Mouse (Mus musculus) neural tube, embryonic 15.5 days (tissue): ENCODE measurements around the gene Pak7. TPM values are rescaled to one million over a fixed set of nuclear protein-coding genes. Genes with fewer than 3 reads are reported as not detected.

Experiments used
- ATAC-seq: fragments of 200-750 bp; cut with Nextera tagmentation; 2 replicates; pipeline ENCODE4 v1.8.0; 2017; ENCODE audit warnings: mild to moderate bottlenecking, moderate TSS enrichment, moderate library complexity; ENCODE audit not compliant: low FRiP score
- H3K27ac ChIP-seq: fragments of 300-500 bp; sonication (generic); replicated peaks from 2 replicates; pipeline ENCODE4 v1.5.1; 2015; ENCODE audit warnings: mild to moderate bottlenecking, inconsistent platforms
- H3K27me3 ChIP-seq: fragments of 300-500 bp; sonication (generic); replicated peaks from 2 replicates; pipeline ENCODE4 v1.6.1; 2015; ENCODE audit warnings: inconsistent platforms
- H3K36me3 ChIP-seq: fragments of 300-500 bp; sonication (generic); 2 replicates; pipeline ENCODE4 v1.6.1; 2015; ENCODE audit warnings: inconsistent platforms
- H3K4me1 ChIP-seq: fragments of 300-500 bp; sonication (generic); 2 replicates; pipeline ENCODE4 v1.6.1; 2015; ENCODE audit warnings: inconsistent platforms
- H3K4me2 ChIP-seq: fragments of 300-500 bp; sonication (generic); 2 replicates; pipeline ENCODE4 v1.6.1; 2015; ENCODE audit warnings: inconsistent platforms, mild to moderate bottlenecking, moderate library complexity
- H3K4me3 ChIP-seq: fragments of 300-500 bp; sonication (generic); replicated peaks from 2 replicates; pipeline ENCODE4 v1.5.1; 2015; ENCODE audit warnings: mild to moderate bottlenecking, inconsistent platforms
- H3K9ac ChIP-seq: fragments of 300-500 bp; sonication (generic); replicated peaks from 2 replicates; pipeline ENCODE4 v1.6.1; 2015; ENCODE audit warnings: mild to moderate bottlenecking, inconsistent platforms
- H3K9me3 ChIP-seq: fragments of 300-500 bp; sonication (generic); replicated peaks from 2 replicates; pipeline ENCODE4 v1.6.1; 2016; ENCODE audit warnings: inconsistent platforms
- WGBS: fragments of 180-500 bp; shearing (Covaris S2); methylation state at CpG from one replicate; pipeline ENCODE4 v1.1.7; 2015; ENCODE audit warnings: mixed read lengths; 5-methylcytosine and 5-hydroxymethylcytosine counted together
- polyA plus RNA-seq: library from polyadenylated mRNA; unstranded; fragments of >200 nt; fragmentation: Nextera tagmentation; extraction: Ambion mirVana; gene quantifications from 2 replicates; pipeline ENCODE4 v1.2.1, GENCODE M21; 2015

Pak7 gene
- polyA plus RNA-seq, 1 experiment from 2014 or later, result 24.8 TPM

- Histone ChIP-seq H3K27me3 (no peaks in the 10 kb centered on the region), H3K4me2 (no peak overlapping the region), H3K27ac (no peak overlapping the region), H3K4me3 (no peak overlapping the region), H3K36me3 (no peaks in the 10 kb centered on the region), H3K4me1 (peaks cover 5% of the 10 kb centered on the region; the same call in 1 of the 2 replicates), H3K9ac (no peak overlapping the region), H3K9me3 (no peaks in the 10 kb centered on the region)
- WGBS, result 26% methylated on average over 4 of the region's 4 CpGs
- ATAC-seq, result peak; percentile 77
Observed at GRCm38 (mm10) chr2:136149530-136149929, 238.2 kb downstream of the Pak7 start.

- Histone ChIP-seq H3K4me1 (peaks cover 5% of the 10 kb centered on the region; the same call in 1 of the 2 replicates), H3K36me3 (no peaks in the 10 kb centered on the region), H3K27ac (no peak overlapping the region), H3K9ac (no peak overlapping the region), H3K4me2 (peak overlapping the region; percentile 44), H3K9me3 (no peaks in the 10 kb centered on the region), H3K27me3 (no peaks in the 10 kb centered on the region), H3K4me3 (no peak overlapping the region)
- 3% methylated on average over 6 of the region's 6 CpGs for WGBS
- ATAC-seq, result peak; percentile 93
Observed at GRCm38 (mm10) chr2:136148999-136149398, 238.8 kb downstream of the Pak7 start.

- Histone ChIP-seq H3K9me3 (no peaks in the 10 kb centered on the region), H3K4me3 (no peak overlapping the region), H3K27ac (no peak overlapping the region), H3K27me3 (no peaks in the 10 kb centered on the region), H3K36me3 (no peaks in the 10 kb centered on the region), H3K4me2 (no peak overlapping the region), H3K4me1 (no peaks in the 10 kb centered on the region), H3K9ac (no peak overlapping the region)
- ATAC-seq, result no peak
- 66% methylated on average over 2 of the region's 2 CpGs for WGBS
Observed at GRCm38 (mm10) chr2:136140807-136141206, 247.0 kb downstream of the Pak7 start.

GRCm38 (mm10) chr2:136139159-136140069, 248.4 kb downstream of the Pak7 start:
- H3K36me3 ChIP-seq, result no peaks in the 10 kb centered on the region
- no peak for ATAC-seq
- H3K9me3 ChIP-seq, result no peaks in the 10 kb centered on the region
- WGBS, result 51% methylated on average over 4 of the region's 4 CpGs
- H3K4me1 ChIP-seq, result no peaks in the 10 kb centered on the region
- H3K9ac ChIP-seq, result no peak overlapping the region
- H3K27me3 ChIP-seq, result no peaks in the 10 kb centered on the region
- peak overlapping the region; percentile 45 for H3K27ac ChIP-seq
- no peak overlapping the region for H3K4me2 ChIP-seq
- H3K4me3 ChIP-seq, result no peak overlapping the region

- Histone ChIP-seq H3K27ac (peak overlapping the region; percentile 45), H3K9ac (no peak overlapping the region), H3K27me3 (no peaks in the 10 kb centered on the region), H3K36me3 (no peaks in the 10 kb centered on the region), H3K4me3 (no peak overlapping the region), H3K4me2 (no peak overlapping the region), H3K9me3 (no peaks in the 10 kb centered on the region), H3K4me1 (no peaks in the 10 kb centered on the region)
- no peak for ATAC-seq
Observed at GRCm38 (mm10) chr2:136138451-136138850, 249.3 kb downstream of the Pak7 start.

GRCm38 (mm10) chr2:136121867-136122266, 265.9 kb downstream of the Pak7 start:
- H3K4me1 ChIP-seq, result peaks cover 11% of the 10 kb centered on the region
- H3K27me3 ChIP-seq, result no peaks in the 10 kb centered on the region
- WGBS, result 5% methylated on average over 6 of the region's 6 CpGs
- H3K4me2 ChIP-seq, result peak overlapping the region; percentile 11; the same call in 1 of the 2 replicates
- H3K9ac ChIP-seq, result no peak overlapping the region
- no peak overlapping the region for H3K4me3 ChIP-seq
- H3K9me3 ChIP-seq, result no peaks in the 10 kb centered on the region
- peak; percentile 81 for ATAC-seq
- peak overlapping the region; percentile 77 for H3K27ac ChIP-seq
- H3K36me3 ChIP-seq, result no peaks in the 10 kb centered on the region

- no peak overlapping the region for H3K9ac ChIP-seq
- peaks cover 21% of the 10 kb centered on the region for H3K4me1 ChIP-seq
- H3K9me3 ChIP-seq, result no peaks in the 10 kb centered on the region
- WGBS, result 93% methylated on average over 2 of the region's 2 CpGs
- no peak overlapping the region for H3K27ac ChIP-seq
- no peaks in the 10 kb centered on the region for H3K36me3 ChIP-seq
- H3K27me3 ChIP-seq, result no peaks in the 10 kb centered on the region
- ATAC-seq, result no peak
- no peak overlapping the region for H3K4me2 ChIP-seq
- H3K4me3 ChIP-seq, result no peak overlapping the region
Observed at GRCm38 (mm10) chr2:136118006-136118405, 269.8 kb downstream of the Pak7 start.

- H3K36me3 ChIP-seq, result no peaks in the 10 kb centered on the region
- no peak overlapping the region for H3K4me3 ChIP-seq
- no peak overlapping the region for H3K9ac ChIP-seq
- H3K27ac ChIP-seq, result peak overlapping the region; percentile 69
- no peaks in the 10 kb centered on the region for H3K9me3 ChIP-seq
- H3K4me2 ChIP-seq, result no peak overlapping the region
- H3K4me1 ChIP-seq, result peaks cover 41% of the 10 kb centered on the region
- H3K27me3 ChIP-seq, result no peaks in the 10 kb centered on the region
- no peak for ATAC-seq
- WGBS, result 43% methylated on average over 6 of the region's 6 CpGs
Observed at GRCm38 (mm10) chr2:136113374-136113773, 274.4 kb downstream of the Pak7 start.

- Histone ChIP-seq H3K9ac (0 out of 2 replicates have a peak overlapping the region, but pooled peaks have one; percentile 1), H3K4me3 (no peak overlapping the region), H3K27me3 (no peaks in the 10 kb centered on the region), H3K4me2 (peak overlapping the region; percentile 35; the same call in 1 of the 2 replicates), H3K9me3 (no peaks in the 10 kb centered on the region), H3K36me3 (no peaks in the 10 kb centered on the region), H3K27ac (peak overlapping the region; percentile 95), H3K4me1 (peaks cover 50% of the 10 kb centered on the region)
- ATAC-seq, result peak; percentile 15
- 2% methylated on average over 2 of the region's 2 CpGs for WGBS
Observed at GRCm38 (mm10) chr2:136109038-136109363, 278.8 kb downstream of the Pak7 start.

GRCm38 (mm10) chr2:136108124-136109037, 279.4 kb downstream of the Pak7 start:
- Histone ChIP-seq H3K4me2 (peak overlapping the region; percentile 35), H3K4me1 (peaks cover 49% of the 10 kb centered on the region), H3K27me3 (no peaks in the 10 kb centered on the region), H3K9me3 (no peaks in the 10 kb centered on the region), H3K9ac (0 out of 2 replicates have a peak overlapping the region, but pooled peaks have one; percentile 1), H3K36me3 (no peaks in the 10 kb centered on the region), H3K4me3 (no peak overlapping the region), H3K27ac (peak overlapping the region; percentile 95)
- 6% methylated on average over 6 of the region's 6 CpGs for WGBS
- peak; percentile 89 for ATAC-seq

- Histone ChIP-seq H3K9me3 (no peaks in the 10 kb centered on the region), H3K27ac (peak overlapping the region; percentile 95), H3K4me3 (no peak overlapping the region), H3K4me2 (peak overlapping the region; percentile 35), H3K9ac (no peak overlapping the region), H3K27me3 (no peaks in the 10 kb centered on the region), H3K4me1 (peaks cover 49% of the 10 kb centered on the region), H3K36me3 (no peaks in the 10 kb centered on the region)
- ATAC-seq, result peak; percentile 70
Observed at GRCm38 (mm10) chr2:136107597-136107996, 280.2 kb downstream of the Pak7 start.
